Mouse (Mus musculus) spleen, postnatal 10 days (tissue): ENCODE results near the gene Col2a1.

Source experiments
- DNase-seq, 2 experiments: peaks; one replicate each; pipeline ENCODE4 v3.0.0; 2021 to 2022; ENCODE audit warnings: low spot score in 2 of 2

Gene Col2a1

GRCm38 (mm10) chr15:97927018-97927417 lies 77.5 kb downstream of the Col2a1 start:
- no peak for DNase-seq
